ENCODE assay signal across 12 mouse cellular contexts in genomic region chr12:108553079-108553478, GRCm38 (mm10). TPM values are rescaled to one million over a fixed set of nuclear protein-coding genes. Genes with fewer than 3 reads are reported as not detected.
DNase-seq lines count a peak whose midpoint lies in the region; ATAC-seq and TF ChIP-seq lines count a peak whose summit lies in the region.
"Had no signal": no experiment of that assay in that cellular context is flagged by ENCODE, and none has a peak within 500 bp of the region (broad histone marks: within the 10 kb centered on the region; RNA-seq: fewer than 3 reads in every experiment).

No protein-coding gene starts in this region.

- H3K27me3 ChIP-seq in embryonic facial prominence, embryonic 14.5 days (replicated peaks; ENCODE audit: control insufficient read depth, insufficient read depth, low read length) = no peaks in the 10 kb centered on the region
- H3K27me3 ChIP-seq: embryonic facial prominence, embryonic 12.5 days; intestine, embryonic 15.5 days had no signal

- peaks cover 30% of the 10 kb centered on the region for H3K4me1 ChIP-seq in embryonic facial prominence, embryonic 14.5 days (ENCODE audit: control insufficient read depth, insufficient read depth, low read length)

- H3K9ac ChIP-seq in embryonic facial prominence, embryonic 14.5 days (ENCODE audit: low read depth, low read length) = 0 out of 2 replicates have a peak overlapping the region, but pooled peaks have one; percentile 8
- H3K9ac ChIP-seq: embryonic facial prominence, embryonic 12.5 days; intestine, embryonic 15.5 days had no signal

- WGBS in embryonic facial prominence, embryonic 14.5 days = 36% methylated on average over 6 of the region's 6 CpGs

- no peak for TF ChIP-seq CTCF in layer of hippocampus, adult 2 months (conservative IDR thresholded peaks at IDR 0.05)

- intact Hi-C loops in heart, postnatal 25 days (cut with DNase I) = loop anchor here (10.0 kb wide), 1 partner anchor 342 kb away; the partner anchor contains the start of genes Wars and Wdr25

- H3K4me2 ChIP-seq in embryonic facial prominence, embryonic 14.5 days (ENCODE audit: low read depth, low read length) = no peak overlapping the region
- H3K4me2 ChIP-seq: intestine, embryonic 15.5 days had no signal

- H3K9me3 ChIP-seq in embryonic facial prominence, embryonic 14.5 days (ENCODE audit: control insufficient read depth, low read length) = no peaks in the 10 kb centered on the region
- H3K9me3 ChIP-seq: embryonic facial prominence, embryonic 12.5 days; intestine, embryonic 15.5 days had no signal

- no peaks in the 10 kb centered on the region for H3K36me3 ChIP-seq in embryonic facial prominence, embryonic 14.5 days (ENCODE audit: control insufficient read depth, insufficient read depth, low read length)
- H3K36me3 ChIP-seq: embryonic facial prominence, embryonic 12.5 days; intestine, embryonic 15.5 days had no signal

- H3K4me3 ChIP-seq in embryonic facial prominence, embryonic 14.5 days (ENCODE audit: low read depth, low read length) = no peak overlapping the region
- H3K4me3 ChIP-seq in layer of hippocampus, adult 2 months = no peak overlapping the region
- H3K4me3 ChIP-seq: embryonic facial prominence, embryonic 12.5 days; intestine, embryonic 15.5 days had no signal

- no peak overlapping the region for H3K27ac ChIP-seq in embryonic facial prominence, embryonic 14.5 days (replicated peaks; ENCODE audit: low read depth, low read length)
- no peak overlapping the region for H3K27ac ChIP-seq in layer of hippocampus, adult 2 months
- H3K27ac ChIP-seq: embryonic facial prominence, embryonic 12.5 days; intestine, embryonic 15.5 days had no signal

- no peak for ATAC-seq in embryonic facial prominence, embryonic 14.5 days (ENCODE audit: low read depth)
- no peak for ATAC-seq in frontal cortex, adult (ENCODE audit: low TSS enrichment)
- ATAC-seq: intestine, embryonic 15.5 days had no signal

- DNase-seq in adrenal gland, postnatal 10 days = peak; percentile 14
- DNase-seq in adrenal gland, postnatal 25 days = no peak
- peak; percentile 8 to 14 for DNase-seq in kidney, postnatal 36 days
- DNase-seq in kidney, adult 18-20 months = no peak
- DNase-seq in embryonic facial prominence, embryonic 14.5 days (ENCODE audit: low spot score) = peak; percentile 35
- peak; percentile 31 for DNase-seq in heart, postnatal 25 days (ENCODE audit: low spot score)
- no peak for DNase-seq in layer of hippocampus, adult 2 months (ENCODE audit: low spot score in 2 of 2)
- DNase-seq: cerebellum, postnatal 14 days; left cerebral cortex, postnatal 4 days had no signal

RNA-seq across cellular contexts. Expression of gene Evl, which starts 1.4 kb away (rescaled TPM):
- 10 to 100 TPM; 73.4 to 96.9 TPM for total RNA-seq in adrenal gland, postnatal 10 days (2021)
- 49.6 and 55.2 TPM in 2 replicates for total RNA-seq in adrenal gland, postnatal 25 days (2021)
- polyA plus RNA-seq in embryonic facial prominence, embryonic 14.5 days (2014; fragmentation: Nextera tagmentation; extraction: Ambion mirVana) = 62.7 and 66.4 TPM in 2 replicates
- total RNA-seq in heart, postnatal 25 days (2021) = 10 to 100 TPM; 50.8 to 51.7 TPM
- 100 to 1,000 TPM; 194 to 199 TPM for total RNA-seq in layer of hippocampus, adult 2 months (2021)

Comparison
In these comparisons a context has a peak if more than half of its experiments do, and no peak if none do; other contexts are left out.
1. DNase-seq: peak in adrenal gland, postnatal 10 days (single experiment), kidney, postnatal 36 days (2 of 2), embryonic facial prominence, embryonic 14.5 days (single experiment) and heart, postnatal 25 days (single experiment); none in adrenal gland, postnatal 25 days (single experiment), kidney, adult 18-20 months (single experiment) and layer of hippocampus, adult 2 months (0 of 2).